Mouse (Mus musculus) liver, adult (tissue): ENCODE results near the gene Ccnb1.

ENCODE experiments used
- GATA4 ChIP-seq: IDR thresholded peaks from 2 replicates; pipeline ENCODE4 v1.6.1; 2014; ENCODE audit warnings: mild to moderate bottlenecking, low read length; ENCODE audit not compliant: insufficient replicate concordance

The Ccnb1 gene

DNA sequence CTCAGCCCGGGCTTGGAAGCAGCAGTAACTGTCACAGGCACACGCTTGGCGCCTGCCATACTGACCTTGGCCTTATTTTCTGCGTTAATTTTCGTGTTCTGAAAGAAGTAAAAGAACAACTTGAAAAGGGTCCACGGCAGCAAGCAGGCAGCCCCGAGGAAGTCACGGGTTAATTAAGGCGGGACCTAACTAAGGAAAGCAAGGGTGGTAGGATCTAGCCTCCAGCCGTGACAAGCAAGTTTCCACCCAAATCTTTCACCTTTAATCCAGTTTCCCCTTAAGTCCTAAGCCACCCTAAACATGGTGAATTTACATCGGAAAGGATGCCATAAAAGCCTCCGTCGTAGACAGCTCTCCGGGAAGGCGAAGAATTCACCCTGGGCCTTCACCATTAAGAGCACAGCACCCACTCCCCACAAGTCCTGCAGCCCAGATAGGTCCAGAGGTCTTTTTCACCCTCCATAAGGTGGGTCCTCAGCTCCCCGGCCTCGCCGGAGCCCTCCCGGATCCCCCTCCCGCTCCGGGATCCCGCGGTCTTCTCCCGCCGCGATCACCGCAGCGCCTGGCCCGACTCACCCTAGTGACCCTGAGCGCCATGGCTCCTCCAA lies 460 bp downstream of the Ccnb1 start:
- no peak for TF ChIP-seq GATA4

DNA sequence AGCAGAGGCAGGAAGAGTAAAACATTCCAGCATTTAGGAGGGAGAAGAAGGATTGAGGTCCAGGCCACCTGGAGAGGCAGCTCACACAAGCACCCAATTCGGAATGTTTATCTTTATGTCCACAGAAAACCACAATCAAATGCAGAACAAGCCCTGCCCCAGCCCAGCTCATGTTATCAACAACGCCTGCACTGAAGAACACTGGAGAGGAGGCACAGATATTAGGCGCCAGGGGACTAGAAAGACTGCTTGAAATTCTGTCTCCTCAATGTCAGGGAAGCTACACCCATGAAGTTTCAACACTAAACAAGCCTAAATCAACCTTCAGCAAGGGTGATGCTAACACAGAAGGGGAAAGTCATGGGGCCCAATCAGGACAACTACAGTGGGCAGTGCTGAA lies 8.9 kb downstream of the Ccnb1 start:
- no peak for TF ChIP-seq GATA4

DNA sequence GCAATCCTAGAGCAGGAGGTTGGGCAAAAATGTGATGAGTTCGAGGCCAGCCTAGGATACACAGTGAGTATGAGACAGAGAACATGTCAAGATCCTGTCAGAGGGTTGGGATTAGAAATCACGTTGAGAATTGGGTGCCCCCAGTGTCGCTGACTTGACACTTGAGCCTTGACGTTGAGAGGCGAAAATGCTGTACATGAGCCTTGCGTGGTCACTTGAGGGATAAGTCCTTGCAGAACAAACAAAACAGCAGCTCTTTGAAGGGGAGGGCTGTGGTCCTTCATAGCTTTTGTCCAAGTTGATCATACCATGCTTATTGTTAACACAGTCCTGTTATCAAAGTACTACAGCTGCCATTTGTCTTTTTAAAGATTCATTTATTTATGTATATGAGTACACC lies 9.7 kb downstream of the Ccnb1 start:
- TF ChIP-seq GATA4: no peak

DNA sequence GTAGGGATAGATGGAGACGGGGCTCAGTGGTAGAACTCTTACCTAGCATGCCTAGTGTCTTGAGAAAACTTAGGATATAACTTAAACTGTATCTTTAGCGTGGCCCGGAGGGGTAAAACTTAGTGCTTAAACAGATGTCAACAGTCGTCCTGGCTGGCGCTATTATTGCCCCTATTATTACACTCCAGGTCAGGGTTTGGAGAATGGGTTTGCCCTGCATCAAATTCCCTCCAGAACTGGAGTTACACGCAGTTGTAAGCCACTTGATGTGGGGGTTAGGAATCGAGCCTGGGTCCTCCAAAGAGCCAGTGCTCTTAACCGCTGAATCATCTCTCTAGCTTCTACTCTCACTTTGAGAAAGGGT lies 10.3 kb downstream of the Ccnb1 start:
- no peak for TF ChIP-seq GATA4

DNA sequence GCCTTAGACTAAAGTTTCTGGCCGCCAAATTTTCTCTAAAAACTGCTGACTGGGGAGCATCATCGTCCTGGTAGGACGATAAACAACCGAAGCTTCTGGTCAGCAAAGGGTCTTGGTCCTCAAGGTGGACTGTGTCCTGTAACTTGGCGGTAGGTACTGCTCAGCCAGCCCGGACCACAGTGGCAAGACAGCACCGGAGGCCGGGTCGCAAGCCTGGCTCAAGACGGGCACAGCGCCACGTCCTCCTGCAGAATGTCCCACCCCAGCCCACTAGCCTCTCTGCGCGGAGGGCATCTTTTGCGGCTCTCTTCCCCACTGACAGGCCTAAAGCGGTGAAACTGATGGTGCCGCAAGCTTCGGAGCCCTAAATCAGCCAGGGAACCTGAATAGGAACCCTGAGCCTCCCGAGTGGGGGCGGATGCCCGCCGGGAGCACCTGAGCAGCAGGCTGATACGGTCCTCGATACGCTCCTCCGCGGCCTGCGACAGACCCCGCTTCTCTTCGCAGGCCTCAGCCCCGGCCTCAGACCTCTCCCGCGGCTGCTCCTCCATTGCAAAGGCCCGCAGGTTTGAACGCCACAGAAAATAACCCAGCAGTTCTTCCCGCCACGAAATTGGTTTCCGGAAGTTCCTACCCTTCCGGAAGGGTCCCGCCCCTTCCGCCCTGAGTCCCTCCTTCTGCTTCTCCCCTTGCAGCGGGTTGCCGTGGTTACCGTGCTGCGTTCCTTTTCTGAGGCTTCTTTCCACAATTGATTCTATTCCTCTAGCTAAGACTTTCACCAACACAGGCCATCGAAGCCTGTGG lies 10.9 kb downstream of the Ccnb1 start, which contains the start of gene Cenph:
Gene Cenph (minus strand): TSS at position 648 of the 804 bp plus-strand sequence.
- TF ChIP-seq GATA4: no peak

DNA sequence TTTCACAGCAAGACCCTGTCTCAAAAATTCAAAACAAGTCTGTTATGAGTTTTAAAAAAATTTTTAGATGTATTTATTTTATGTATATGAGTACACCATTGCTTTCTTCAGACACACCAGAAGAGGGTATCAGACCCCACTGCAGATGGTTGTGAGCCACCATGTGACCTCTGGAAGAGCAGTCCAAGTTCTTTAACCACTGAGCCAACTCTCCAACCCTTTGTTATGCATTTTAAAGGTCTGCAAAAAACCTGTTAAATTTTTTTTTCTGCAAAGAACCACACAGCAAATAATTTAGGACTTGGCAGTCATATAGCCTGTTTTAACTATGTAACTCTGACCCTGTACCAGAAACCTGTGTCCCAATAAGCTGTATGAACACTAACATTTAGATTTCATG lies 11.7 kb downstream of the Ccnb1 start:
- TF ChIP-seq GATA4: no peak

DNA sequence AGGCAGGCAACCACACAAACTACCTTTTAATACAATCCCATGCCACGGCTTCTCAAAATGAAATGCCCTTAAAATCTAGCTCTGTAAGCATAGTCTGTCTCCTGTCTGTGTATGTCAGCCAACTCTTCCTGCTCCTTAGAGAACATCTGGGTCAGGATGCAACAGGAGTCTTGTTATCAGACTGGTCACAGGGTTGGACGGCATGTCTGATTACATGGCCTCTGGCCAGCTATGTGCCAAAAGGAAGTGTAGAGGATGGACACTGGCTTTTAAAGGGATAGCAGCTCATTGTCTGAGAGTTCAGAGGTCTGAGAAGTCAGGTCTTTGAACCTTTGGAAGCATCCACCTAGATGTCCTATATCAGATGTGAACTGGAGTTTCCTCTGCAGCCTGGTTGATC lies 31.0 kb downstream of the Ccnb1 start:
- peak; percentile 91 for TF ChIP-seq GATA4

DNA sequence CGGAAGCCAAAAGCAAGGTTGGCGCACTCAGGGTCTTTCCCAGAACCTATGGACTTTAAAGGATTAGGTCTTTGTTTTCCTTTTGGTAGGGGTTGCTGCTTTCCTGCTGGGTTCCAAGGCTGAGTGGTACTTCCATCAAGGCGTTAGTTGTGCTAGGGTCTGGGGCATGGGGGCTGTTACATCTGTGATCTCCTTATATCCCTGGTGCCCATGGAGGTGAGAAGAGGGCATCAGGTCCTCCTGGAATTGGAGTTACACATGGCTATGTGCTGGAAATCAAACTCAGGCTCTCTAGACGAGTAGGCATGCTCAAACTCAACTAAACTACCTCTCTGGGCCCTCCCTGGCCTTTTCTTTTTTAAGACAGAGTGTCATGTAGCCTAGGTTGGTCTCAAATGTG lies 32.2 kb downstream of the Ccnb1 start:
- no peak for TF ChIP-seq GATA4

DNA sequence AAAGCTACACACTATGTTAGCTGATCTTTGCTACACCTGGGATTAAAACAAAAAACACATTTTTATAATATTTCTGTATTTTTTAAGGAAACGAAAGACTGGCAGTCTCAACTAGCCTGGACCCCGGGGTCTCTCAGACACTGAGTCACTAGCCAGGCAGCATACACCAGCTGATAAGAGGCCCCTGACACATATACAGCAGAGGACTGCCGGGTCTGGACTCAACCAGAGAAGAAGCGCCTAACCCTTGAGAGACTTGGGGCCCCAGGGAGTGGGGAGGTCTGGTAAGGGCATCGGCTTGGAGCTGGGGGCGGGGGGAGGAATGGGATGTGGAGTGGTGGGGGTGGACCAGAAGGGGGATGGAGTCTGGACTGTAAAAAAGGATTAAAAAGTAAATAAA lies 33.4 kb downstream of the Ccnb1 start:
- no peak for TF ChIP-seq GATA4

DNA sequence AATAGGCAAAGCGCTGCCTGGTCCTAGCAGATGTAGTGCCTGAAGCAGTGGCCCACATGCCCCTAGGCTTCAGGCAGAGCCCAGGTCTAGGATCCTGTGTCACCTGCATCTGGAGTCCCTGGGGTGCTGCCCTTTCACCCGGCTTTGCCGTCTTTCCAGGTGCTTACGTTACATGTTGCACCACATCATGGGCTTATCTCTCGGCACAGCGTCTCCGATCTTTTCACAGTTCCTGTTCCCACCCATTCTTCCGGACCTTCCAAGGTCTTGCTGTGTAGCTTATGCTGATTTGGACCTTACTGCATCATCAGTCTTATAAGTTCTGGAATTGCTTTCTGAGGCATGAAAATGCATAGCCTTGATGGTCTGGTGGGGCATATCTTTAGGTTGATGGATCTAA lies 33.8 kb downstream of the Ccnb1 start:
- TF ChIP-seq GATA4: no peak

DNA sequence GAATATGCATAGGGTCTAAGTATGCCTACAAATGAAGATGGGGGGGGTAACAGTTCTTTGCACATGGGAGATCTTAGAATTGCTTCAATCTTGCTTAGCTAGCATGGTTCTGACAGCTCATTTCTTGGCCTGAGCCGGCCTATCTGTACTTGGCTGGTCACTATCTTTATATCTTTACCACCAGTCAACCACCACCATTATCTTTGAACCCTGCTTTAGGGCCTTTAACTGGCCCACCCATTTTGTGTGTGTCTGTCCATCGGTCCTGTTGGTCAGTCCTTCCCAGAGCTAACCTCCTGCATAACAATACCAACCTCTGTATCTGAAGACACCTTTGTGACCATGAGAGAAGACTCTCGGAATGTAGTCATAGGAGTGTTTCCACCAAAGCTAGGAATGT lies 35.0 kb downstream of the Ccnb1 start:
- TF ChIP-seq GATA4: no peak

DNA sequence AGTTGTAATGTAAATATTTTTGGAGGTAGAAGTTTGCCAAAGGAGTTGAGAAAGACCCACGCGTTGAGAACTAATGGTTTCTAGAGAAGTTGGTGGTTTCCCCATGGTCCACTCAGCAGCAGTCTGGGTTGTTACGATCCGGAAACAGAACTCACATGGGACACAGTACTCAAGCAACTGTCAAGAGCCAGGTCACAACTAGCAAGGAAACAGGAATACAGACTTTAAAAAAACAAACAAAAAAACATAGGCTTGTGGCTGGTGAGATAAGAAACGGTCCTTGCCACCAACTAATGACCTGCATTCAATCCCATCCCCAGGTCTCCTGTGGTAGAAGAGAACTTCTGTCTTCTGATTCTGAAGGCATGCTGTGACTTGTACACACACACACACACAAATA lies 35.6 kb downstream of the Ccnb1 start:
- TF ChIP-seq GATA4: no peak

DNA sequence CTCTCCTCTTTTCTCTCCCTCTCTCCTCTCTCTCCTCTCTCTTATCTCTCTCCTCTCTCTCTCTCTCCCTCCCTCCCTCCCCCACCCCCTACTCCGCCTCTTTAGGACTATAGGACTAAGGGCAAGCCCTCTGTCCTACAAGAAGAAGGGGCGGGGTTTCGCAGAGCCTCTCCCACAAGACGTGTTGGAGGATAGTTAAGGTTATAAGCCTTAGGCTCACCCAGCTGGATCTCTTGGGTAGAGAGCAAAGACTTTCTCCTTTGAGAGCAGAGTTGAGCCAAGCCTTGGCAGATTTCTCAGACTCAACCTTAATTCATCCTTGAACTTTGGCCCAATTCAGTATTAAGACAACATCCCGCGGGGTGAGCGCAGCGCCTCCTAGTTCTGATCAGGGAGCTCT lies 37.7 kb downstream of the Ccnb1 start:
- TF ChIP-seq GATA4: no peak

DNA sequence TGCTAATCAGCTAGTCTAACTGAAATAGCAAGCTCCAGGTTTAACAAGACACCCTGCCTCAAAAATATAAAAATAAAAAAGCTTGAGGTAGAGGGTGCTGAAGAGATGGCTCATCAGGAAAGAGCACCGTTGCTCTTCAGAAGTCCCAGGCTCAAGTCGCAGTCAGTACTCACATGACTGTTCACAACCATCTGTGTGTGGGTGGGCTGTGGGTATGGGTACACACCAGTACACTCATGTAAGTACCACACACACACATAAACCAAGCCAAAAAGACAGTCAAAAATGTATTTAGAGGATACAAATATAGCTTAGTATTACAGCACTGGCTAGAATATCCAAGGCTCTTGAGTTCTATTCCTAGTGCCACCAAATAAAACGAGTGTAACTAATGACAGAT lies 40.3 kb downstream of the Ccnb1 start:
- TF ChIP-seq GATA4: no peak

DNA sequence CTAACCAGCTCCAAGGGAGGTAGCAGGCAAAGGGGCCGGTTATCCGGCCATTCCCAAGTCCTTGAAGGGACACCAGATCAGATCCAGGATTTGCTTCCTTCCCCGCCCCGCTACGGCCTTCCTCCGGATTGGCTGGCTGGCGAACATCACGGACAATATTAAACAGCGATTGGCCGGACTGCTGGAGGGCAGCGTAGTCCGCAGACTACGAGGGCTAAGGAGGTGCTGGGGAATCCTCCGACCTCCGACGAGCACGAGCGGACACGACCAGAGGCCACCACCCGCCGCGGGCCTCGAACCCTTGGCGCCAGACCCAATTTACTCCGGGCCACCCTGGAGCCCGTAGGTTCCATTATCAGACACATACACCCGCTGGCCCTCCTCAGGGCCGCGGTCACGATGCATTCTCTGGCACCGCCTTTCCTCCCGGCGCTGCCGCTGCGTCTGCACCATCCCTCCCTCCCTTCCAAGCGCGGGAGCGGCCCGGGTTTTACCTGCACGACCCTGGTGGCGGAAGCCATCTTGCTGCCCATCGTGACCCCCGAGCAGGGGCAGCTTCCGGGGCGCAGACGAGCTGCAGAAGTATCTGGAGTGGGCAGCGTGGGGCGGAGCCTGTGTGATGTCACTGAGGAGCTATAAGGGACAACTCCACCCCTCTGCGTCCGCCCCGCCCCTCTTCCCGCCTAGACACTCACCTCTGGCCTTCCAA lies 42.2 kb downstream of the Ccnb1 start, which contains the start of gene Mrps36:
Gene Mrps36 (minus strand): TSS at position 624 of the 709 bp plus-strand sequence.
- TF ChIP-seq GATA4: no peak

DNA sequence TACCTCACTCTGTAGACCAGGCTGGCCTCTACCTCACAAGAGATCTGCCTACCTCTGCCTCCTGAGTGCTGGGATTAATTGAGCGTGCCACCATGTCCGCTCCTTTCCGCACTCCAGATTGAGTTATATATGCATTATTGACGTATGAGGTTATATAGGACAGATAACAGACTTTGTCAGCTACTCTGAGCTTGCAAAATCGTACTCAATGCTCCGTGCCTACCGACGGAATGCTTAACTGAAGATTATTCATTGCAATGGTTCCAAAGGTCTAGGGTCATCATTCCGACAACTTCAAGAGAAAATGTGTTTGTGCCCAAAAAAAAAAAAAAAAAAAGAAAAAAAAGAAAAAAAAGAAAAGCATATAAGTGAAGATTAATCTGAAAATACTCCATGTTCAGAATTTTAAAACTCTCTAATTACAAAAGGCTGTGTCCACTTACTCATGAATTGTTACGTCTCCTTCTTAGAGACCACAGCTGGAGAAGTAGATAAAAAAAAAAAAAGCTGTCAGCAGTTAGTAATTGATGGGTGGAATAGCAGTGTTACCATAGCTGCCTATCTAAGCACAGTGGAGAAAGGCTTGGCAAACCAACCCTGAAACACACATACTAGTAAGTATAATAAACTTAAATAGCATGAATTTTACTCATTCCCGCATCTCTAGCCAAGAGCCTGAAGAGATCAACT lies 42.9 kb downstream of the Ccnb1 start:
- TF ChIP-seq GATA4: no peak

DNA sequence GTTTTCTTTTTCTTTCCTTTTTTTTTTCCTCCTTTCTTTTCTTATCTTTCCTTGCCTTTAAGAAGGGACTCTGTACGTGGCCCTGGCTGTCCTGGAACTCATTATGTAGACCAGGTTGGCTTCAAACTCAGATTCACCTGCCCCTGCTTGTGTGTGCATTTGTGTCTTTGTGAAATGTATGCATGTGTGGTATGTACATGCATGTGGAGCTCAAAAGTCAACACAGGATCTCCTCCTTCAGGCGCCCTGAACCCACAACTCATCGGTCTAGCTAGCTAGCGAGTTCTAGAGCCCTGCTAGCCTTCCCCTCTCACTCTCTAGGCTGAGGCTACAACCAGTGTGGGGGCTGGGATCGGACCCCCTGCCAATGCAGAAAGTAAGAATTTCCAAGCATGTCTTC lies 43.5 kb downstream of the Ccnb1 start:
- no peak for TF ChIP-seq GATA4
